Mouse (Mus musculus) gonadal fat pad, adult 2 months (tissue): ENCODE results near the gene Nudt13. TPM values are rescaled to one million over a fixed set of nuclear protein-coding genes. Genes with fewer than 3 reads are reported as not detected.
A peak's percentile ranks its signal among the peaks of the same experiment; 100 is the strongest.

Experiments
- DNase-seq: peaks from one replicate; pipeline ENCODE4 v3.0.0-alpha.2; 2012; ENCODE audit warnings: low read depth
- polyA plus RNA-seq: library from polyadenylated mRNA; depleted of rRNA; stranded (reverse); fragments of >200 nt; gene quantifications from 2 replicates; pipeline ENCODE4 v1.2.3, GENCODE M21; 2012; rRNA removed

Nudt13 gene
- polyA plus RNA-seq, 1 experiment: 37.6 TPM

DNA sequence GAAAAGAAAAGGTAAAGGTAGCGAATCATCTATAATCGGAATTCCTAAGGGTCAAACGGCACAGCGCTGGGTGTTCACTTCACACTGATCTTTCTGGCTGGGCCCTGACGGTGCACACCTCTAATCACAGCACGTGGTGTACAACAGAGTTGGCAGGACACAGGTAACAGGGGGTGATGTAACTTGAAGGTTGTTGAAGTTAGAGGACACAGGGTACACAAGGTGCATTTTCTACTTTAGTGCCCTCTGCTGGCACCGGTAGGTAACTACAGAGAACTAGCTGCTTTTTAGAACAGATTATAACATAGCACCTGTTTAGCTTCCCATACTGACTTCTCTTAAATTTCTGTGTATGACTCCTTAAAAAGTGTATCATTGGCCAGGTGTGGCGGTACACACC is 45.7 kb downstream of the Nudt13 start:
- no peak for DNase-seq

- DNase-seq: no peak
Observed at GRCm38 (mm10) chr14:20340866-20341265, 46.4 kb downstream of the Nudt13 start.

- no peak for DNase-seq
Observed at GRCm38 (mm10) chr14:20345885-20346284, 51.4 kb downstream of the Nudt13 start.

GRCm38 (mm10) chr14:20347441-20347990 is 53.0 kb downstream of the Nudt13 start:
- DNase-seq: peak; percentile 52

DNA sequence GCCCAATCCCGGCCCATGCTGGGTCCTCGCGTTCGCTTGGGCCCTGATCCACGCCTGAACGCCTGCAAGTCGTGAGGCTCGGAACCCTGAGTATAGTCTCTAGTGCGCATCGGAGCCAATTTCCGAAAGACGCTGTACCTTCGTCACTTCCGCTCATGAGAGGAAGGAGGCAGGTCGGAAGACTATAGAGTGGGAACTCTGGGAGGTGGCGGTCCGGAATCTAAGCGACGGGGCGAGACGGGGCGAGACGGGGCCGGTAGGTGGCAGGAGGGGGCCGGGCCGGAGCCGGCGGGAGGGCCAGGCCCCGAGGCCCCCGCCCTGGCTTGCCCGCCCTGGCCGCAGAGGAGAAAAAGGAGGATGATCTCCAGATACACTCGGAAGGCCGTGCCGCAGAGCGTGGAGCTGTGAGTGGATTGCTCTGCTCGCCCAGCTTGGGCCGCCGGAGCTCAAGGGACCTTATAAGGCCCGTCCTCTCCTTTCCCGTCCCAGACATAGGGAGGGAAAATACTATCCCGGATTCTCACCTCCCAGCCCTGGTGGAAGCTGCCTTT is 53.6 kb downstream of the Nudt13 start, which contains the start of the genes Ecd and Fam149b:
Gene Ecd (minus strand): TSS at position 131 of the 551 bp plus-strand sequence.
Gene Fam149b (plus strand): TSS at position 172 of the 551 bp plus-strand sequence.
- peak; percentile 80 for DNase-seq

DNA sequence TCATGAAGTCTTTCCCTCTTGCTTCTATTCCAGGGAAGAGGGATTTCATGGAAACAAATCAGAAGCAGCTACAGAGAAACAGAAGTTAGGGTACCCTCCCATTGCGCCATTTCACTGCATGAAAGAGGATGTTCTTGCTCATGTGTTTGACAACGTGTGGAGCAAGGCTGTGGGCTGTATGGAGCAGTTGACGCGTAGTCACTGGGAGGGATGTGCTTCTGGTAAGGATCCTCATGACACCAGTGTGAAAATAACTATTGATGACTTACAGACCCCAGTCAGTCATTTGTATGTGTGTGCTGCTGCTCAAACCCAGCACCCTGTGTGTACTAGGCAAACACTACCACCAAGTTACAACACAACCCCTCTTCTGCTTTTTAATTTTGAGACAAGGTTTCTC is 68.7 kb downstream of the Nudt13 start:
- no peak for DNase-seq

Other genes starting within 250 kb of the Nudt13 start
- gene Saysd1, start 156.2 kb upstream of the Nudt13 start, polyA plus RNA-seq: 7.8 and 8.0 TPM in 2 replicates
- gene Kcnk5, start 112.9 kb upstream of the Nudt13 start, polyA plus RNA-seq: 12.6 and 18.0 TPM in 2 replicates
- not detected in 2 replicates for gene Kcnk16, start 25.5 kb upstream of the Nudt13 start, polyA plus RNA-seq
- 29.0 and 29.7 TPM in 2 replicates for gene Ecd, start 53.4 kb downstream of the Nudt13 start, polyA plus RNA-seq
- gene Fam149b, start 53.5 kb downstream of the Nudt13 start, polyA plus RNA-seq: 34.0 and 35.1 TPM in 2 replicates
- 8.0 and 12.1 TPM in 2 replicates for gene Dnajc9, start 94.2 kb downstream of the Nudt13 start, polyA plus RNA-seq
- gene Mrps16, start 98.9 kb downstream of the Nudt13 start, polyA plus RNA-seq: 42.5 and 48.5 TPM in 2 replicates
- 0.78 and 0.85 TPM in 2 replicates for gene Cfap70, start 157.5 kb downstream of the Nudt13 start, polyA plus RNA-seq
- gene Anxa7, start 185.4 kb downstream of the Nudt13 start, polyA plus RNA-seq: 72.9 and 87.9 TPM in 2 replicates
- gene Mss51, start 202.2 kb downstream of the Nudt13 start, polyA plus RNA-seq: 0.57 and 0.90 TPM in 2 replicates